Comparison of ENCODE assay signal across 27 mouse cellular contexts in genomic region chr13:44359344-44359743, GRCm38 (mm10).
"Had no signal": no experiment of that assay in that cellular context is flagged by ENCODE, and none has a peak within 500 bp of the region (broad histone marks: within the 10 kb centered on the region; RNA-seq: fewer than 3 reads in every experiment).

No protein-coding gene starts in this region.

- H3K27me3 ChIP-seq: heart, embryonic 13.5 days; heart, embryonic 15.5 days; hindbrain, embryonic 12.5 days; intestine, embryonic 15.5 days; limb, embryonic 12.5 days; liver, embryonic 13.5 days; liver, embryonic 15.5 days had no signal

- ATAC-seq: hindbrain, embryonic 16.5 days; inflammation-experienced regulatory T-cells, adult 6 months; intestine, embryonic 15.5 days; intestine, postnatal 0 days had no signal

- H3K9me3 ChIP-seq: heart, embryonic 13.5 days; heart, embryonic 15.5 days; hindbrain, embryonic 10.5 days; hindbrain, embryonic 12.5 days; intestine, embryonic 15.5 days; limb, embryonic 10.5 days; limb, embryonic 12.5 days; liver, embryonic 13.5 days; liver, embryonic 15.5 days had no signal

- H3K36me3 ChIP-seq: heart, embryonic 13.5 days; heart, embryonic 15.5 days; hindbrain, embryonic 10.5 days; hindbrain, embryonic 12.5 days; intestine, embryonic 15.5 days; limb, embryonic 10.5 days; limb, embryonic 12.5 days; liver, embryonic 13.5 days; liver, embryonic 15.5 days had no signal

- H3K27ac ChIP-seq: gastrocnemius, adult 2 months; heart, adult 2 months; heart, embryonic 13.5 days; heart, embryonic 15.5 days; hindbrain, embryonic 10.5 days; hindbrain, embryonic 12.5 days; hindbrain, embryonic 14.5 days; intestine, embryonic 15.5 days; layer of hippocampus, adult 2 months; left cerebral cortex, adult 2 months; limb, embryonic 10.5 days; limb, embryonic 12.5 days; liver, embryonic 13.5 days; liver, embryonic 15.5 days had no signal

- DNase-seq: gastrocnemius, adult 2 months; gastrocnemius, postnatal 10 days; gastrocnemius, postnatal 25 days; heart, adult 2 months; heart, postnatal 14 days; heart, postnatal 36 days; kidney, adult 9 months; kidney, postnatal 14 days; kidney, postnatal 36 days; liver; liver, embryonic 13.5 days had no signal

- H3K4me2 ChIP-seq: heart, embryonic 11.5 days; heart, embryonic 13.5 days; heart, embryonic 15.5 days; hindbrain, embryonic 12.5 days; hindbrain, embryonic 14.5 days; intestine, embryonic 15.5 days; limb, embryonic 12.5 days; liver, embryonic 11.5 days; liver, embryonic 13.5 days; liver, embryonic 15.5 days had no signal

- H3K4me1 ChIP-seq: liver, embryonic 13.5 days; liver, embryonic 15.5 days had no signal

- H3K9ac ChIP-seq: heart, embryonic 13.5 days; heart, embryonic 15.5 days; hindbrain, embryonic 12.5 days; hindbrain, embryonic 14.5 days; intestine, embryonic 15.5 days; limb, embryonic 12.5 days; liver, embryonic 13.5 days; liver, embryonic 15.5 days had no signal

- H3K4me3 ChIP-seq: gastrocnemius, adult 2 months; heart, adult 2 months; heart, embryonic 13.5 days; heart, embryonic 15.5 days; hindbrain, embryonic 10.5 days; hindbrain, embryonic 12.5 days; intestine, embryonic 15.5 days; layer of hippocampus, adult 2 months; left cerebral cortex, adult 2 months; limb, embryonic 10.5 days; limb, embryonic 12.5 days; liver, embryonic 13.5 days; liver, embryonic 15.5 days had no signal
